Mouse (Mus musculus) neural tube, embryonic 15.5 days (tissue): ENCODE results near the gene Ccdc122. TPM values are rescaled to one million over a fixed set of nuclear protein-coding genes. Genes with fewer than 3 reads are reported as not detected.
"Not testable (repeated sequence)": the region's sequence is repeated elsewhere in the genome, so short reads cannot be mapped to it uniquely, and the experiment has no call there.

Experiments used
- ATAC-seq: fragments of 200-750 bp; cut with Nextera tagmentation; 2 replicates; pipeline ENCODE4 v1.8.0; 2017; ENCODE audit warnings: mild to moderate bottlenecking, moderate TSS enrichment, moderate library complexity; ENCODE audit not compliant: low FRiP score
- H3K27ac ChIP-seq: fragments of 300-500 bp; sonication (generic); replicated peaks from 2 replicates; pipeline ENCODE4 v1.5.1; 2015; ENCODE audit warnings: mild to moderate bottlenecking, inconsistent platforms
- H3K27me3 ChIP-seq: fragments of 300-500 bp; sonication (generic); replicated peaks from 2 replicates; pipeline ENCODE4 v1.6.1; 2015; ENCODE audit warnings: inconsistent platforms
- H3K36me3 ChIP-seq: fragments of 300-500 bp; sonication (generic); 2 replicates; pipeline ENCODE4 v1.6.1; 2015; ENCODE audit warnings: inconsistent platforms
- H3K4me1 ChIP-seq: fragments of 300-500 bp; sonication (generic); 2 replicates; pipeline ENCODE4 v1.6.1; 2015; ENCODE audit warnings: inconsistent platforms
- H3K4me2 ChIP-seq: fragments of 300-500 bp; sonication (generic); 2 replicates; pipeline ENCODE4 v1.6.1; 2015; ENCODE audit warnings: inconsistent platforms, mild to moderate bottlenecking, moderate library complexity
- H3K4me3 ChIP-seq: fragments of 300-500 bp; sonication (generic); replicated peaks from 2 replicates; pipeline ENCODE4 v1.5.1; 2015; ENCODE audit warnings: mild to moderate bottlenecking, inconsistent platforms
- H3K9ac ChIP-seq: fragments of 300-500 bp; sonication (generic); replicated peaks from 2 replicates; pipeline ENCODE4 v1.6.1; 2015; ENCODE audit warnings: mild to moderate bottlenecking, inconsistent platforms
- H3K9me3 ChIP-seq: fragments of 300-500 bp; sonication (generic); replicated peaks from 2 replicates; pipeline ENCODE4 v1.6.1; 2016; ENCODE audit warnings: inconsistent platforms
- WGBS: fragments of 180-500 bp; shearing (Covaris S2); methylation state at CpG from one replicate; pipeline ENCODE4 v1.1.7; 2015; ENCODE audit warnings: mixed read lengths; 5-methylcytosine and 5-hydroxymethylcytosine counted together
- polyA plus RNA-seq: library from polyadenylated mRNA; unstranded; fragments of >200 nt; fragmentation: Nextera tagmentation; extraction: Ambion mirVana; gene quantifications from 2 replicates; pipeline ENCODE4 v1.2.1, GENCODE M21; 2015

Ccdc122 gene
- polyA plus RNA-seq, 1 experiment from 2014 or later = 0.84 TPM

DNA sequence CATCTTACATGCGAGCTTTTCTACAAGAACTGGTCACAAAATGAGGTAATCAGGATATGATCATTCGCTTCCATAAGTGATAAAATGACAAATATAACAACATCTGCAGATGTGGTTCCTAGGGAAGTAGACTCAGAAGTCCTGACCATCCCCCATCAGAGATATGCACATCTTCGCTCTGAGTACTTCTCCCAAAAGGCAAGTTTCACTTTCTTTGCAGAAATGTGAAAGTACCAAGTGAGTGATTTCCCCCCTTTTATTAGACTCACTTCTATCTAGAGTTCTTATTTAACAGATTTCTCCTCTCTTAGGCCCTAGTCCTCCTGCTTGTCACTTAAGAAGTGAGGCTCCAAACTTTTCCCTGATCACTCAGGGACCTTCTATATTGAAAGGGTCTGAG lies 3.2 kb upstream of the Ccdc122 start:
- H3K27ac ChIP-seq = no peak overlapping the region
- no peaks in the 10 kb centered on the region for H3K27me3 ChIP-seq
- 94% methylated on average over 3 of the region's 3 CpGs for WGBS
- no peak overlapping the region for H3K4me3 ChIP-seq
- peaks cover 13% of the 10 kb centered on the region for H3K4me1 ChIP-seq
- no peaks in the 10 kb centered on the region for H3K9me3 ChIP-seq
- no peaks in the 10 kb centered on the region for H3K36me3 ChIP-seq
- no peak overlapping the region for H3K9ac ChIP-seq
- no peak for ATAC-seq
- H3K4me2 ChIP-seq = no peak overlapping the region

DNA sequence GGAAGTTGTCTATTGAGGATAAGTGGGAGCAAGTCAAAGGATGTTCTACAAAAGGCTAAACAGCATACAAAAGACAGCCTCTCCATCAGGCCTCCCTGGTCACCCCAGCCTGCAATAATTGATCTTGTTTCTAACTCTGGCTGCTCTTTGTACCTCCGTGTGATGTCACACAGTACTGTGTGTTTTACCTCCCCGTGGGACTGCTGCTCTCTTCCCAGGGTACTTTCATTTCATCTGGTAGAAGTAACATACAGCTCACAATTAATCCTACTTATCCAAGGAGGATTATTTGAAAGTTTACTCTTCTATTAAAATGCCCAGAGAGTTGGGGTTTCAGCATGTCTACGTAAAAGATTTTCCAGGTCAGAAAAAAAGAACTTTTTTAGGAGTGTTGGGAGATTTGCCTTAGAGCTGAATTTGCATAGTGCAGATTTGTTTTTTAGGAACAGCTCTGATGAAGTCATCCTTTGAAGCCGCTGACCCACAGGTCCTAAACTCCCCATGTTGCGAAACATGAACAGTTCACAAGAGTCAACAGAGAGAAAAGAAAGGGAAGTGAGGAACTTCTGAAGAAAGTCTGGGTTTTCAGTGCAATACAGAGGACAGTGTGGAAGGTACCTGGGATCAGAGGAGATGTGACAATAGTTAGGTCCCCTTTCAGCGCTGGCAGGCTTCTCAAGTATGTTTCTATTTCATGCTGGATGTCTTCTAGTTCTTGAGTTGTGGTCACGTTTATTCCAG lies 2.2 kb upstream of the Ccdc122 start:
- H3K36me3 ChIP-seq = no peaks in the 10 kb centered on the region
- no peak overlapping the region for H3K27ac ChIP-seq
- H3K4me2 ChIP-seq = no peak overlapping the region
- H3K4me3 ChIP-seq = no peak overlapping the region
- 64% methylated on average over 7 of the region's 7 CpGs for WGBS
- H3K4me1 ChIP-seq = peaks cover 13% of the 10 kb centered on the region
- ATAC-seq = no peak
- no peak overlapping the region for H3K9ac ChIP-seq
- no peaks in the 10 kb centered on the region for H3K27me3 ChIP-seq
- H3K9me3 ChIP-seq = no peaks in the 10 kb centered on the region

DNA sequence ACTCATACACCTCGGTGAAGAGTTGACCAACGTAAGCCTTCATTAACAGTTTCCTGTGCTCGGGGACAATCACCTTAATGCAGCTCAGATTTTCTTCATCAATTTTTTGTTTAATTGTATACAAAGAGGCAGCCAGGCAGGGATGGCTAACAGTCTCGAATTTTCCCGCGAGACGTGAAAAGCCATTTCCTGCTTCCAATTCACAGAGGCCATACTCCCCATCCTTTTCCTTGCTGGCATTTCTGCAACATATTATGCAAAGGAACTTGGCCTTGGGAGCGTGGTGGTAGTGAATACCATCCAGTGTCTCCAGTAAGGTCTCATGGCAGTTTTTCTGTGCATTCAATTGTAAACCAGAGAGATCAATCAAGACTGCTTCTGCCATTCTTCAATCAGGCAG lies 1.6 kb upstream of the Ccdc122 start:
- no peak overlapping the region for H3K4me3 ChIP-seq
- H3K9ac ChIP-seq = no peak overlapping the region
- no peaks in the 10 kb centered on the region for H3K9me3 ChIP-seq
- no peaks in the 10 kb centered on the region for H3K27me3 ChIP-seq
- ATAC-seq = no peak
- no peaks in the 10 kb centered on the region for H3K36me3 ChIP-seq
- no peak overlapping the region for H3K27ac ChIP-seq
- peaks cover 13% of the 10 kb centered on the region for H3K4me1 ChIP-seq
- no peak overlapping the region for H3K4me2 ChIP-seq
- 77% methylated on average over 8 of the region's 8 CpGs for WGBS

DNA sequence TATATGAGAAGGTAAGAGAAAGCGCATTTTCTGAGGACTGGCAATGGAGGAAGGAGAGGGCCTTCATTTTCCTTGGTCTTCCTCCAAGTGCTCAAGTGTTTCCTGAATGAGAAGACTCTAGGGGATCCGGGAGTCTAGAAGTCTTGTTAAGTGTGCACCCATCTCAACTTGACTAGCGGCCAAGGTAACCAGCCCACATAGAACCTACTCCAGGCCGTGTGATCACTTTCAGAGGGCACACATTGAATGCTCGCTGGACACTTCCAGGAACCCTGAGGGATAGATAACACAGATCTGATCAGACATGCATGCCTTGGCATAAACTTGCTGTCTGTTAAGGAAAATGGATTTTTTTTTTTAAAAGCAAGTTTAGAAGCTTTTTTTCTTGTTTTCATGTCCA lies 758 bp downstream of the Ccdc122 start:
- H3K4me2 ChIP-seq = peak overlapping the region; percentile 81; the same call in 1 of the 2 replicates
- H3K27ac ChIP-seq = no peak overlapping the region
- H3K9me3 ChIP-seq = no peaks in the 10 kb centered on the region
- no peaks in the 10 kb centered on the region for H3K27me3 ChIP-seq
- 93% methylated on average over 5 of the region's 5 CpGs for WGBS
- no peak for ATAC-seq
- no peak overlapping the region for H3K4me3 ChIP-seq
- no peak overlapping the region for H3K9ac ChIP-seq
- H3K36me3 ChIP-seq = no peaks in the 10 kb centered on the region
- peaks cover 13% of the 10 kb centered on the region for H3K4me1 ChIP-seq

DNA sequence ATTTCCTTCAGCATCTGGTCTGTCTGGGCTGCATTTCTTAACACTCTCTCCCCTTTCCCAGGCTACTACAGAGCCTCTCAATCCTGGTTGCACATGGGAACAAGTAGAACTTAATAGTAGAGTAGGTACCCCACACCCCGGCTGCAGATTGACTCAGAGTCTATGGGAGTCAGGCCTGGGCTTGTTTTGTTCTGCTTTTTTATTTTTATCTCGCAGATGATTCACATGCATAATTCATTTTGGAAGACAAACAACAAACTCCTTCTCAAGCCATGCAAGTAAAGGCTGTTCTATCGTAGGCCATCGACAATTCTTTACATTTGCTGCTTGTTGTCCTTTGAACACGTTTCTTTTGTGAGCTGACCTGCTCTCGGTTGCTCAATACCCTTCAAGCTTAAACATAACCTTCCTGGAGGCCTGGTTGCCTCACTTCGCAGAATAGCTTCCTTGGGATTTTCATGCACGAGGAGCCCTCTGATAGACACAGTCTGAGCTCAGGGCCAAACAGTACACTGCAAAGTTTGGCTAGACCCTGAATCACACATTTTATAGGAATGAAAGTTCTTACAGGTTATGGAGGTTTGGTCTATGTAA lies 1.4 kb downstream of the Ccdc122 start:
- Histone ChIP-seq H3K36me3 (no peaks in the 10 kb centered on the region), H3K27ac (no peak overlapping the region), H3K4me2 (no peak overlapping the region), H3K4me3 (no peak overlapping the region), H3K9ac (no peak overlapping the region), H3K27me3 (no peaks in the 10 kb centered on the region), H3K4me1 (peaks cover 13% of the 10 kb centered on the region), H3K9me3 (no peaks in the 10 kb centered on the region)
- ATAC-seq = no peak
- whole genome bisulfite sequencing = 83% methylated on average over 8 of the region's 8 CpGs

DNA sequence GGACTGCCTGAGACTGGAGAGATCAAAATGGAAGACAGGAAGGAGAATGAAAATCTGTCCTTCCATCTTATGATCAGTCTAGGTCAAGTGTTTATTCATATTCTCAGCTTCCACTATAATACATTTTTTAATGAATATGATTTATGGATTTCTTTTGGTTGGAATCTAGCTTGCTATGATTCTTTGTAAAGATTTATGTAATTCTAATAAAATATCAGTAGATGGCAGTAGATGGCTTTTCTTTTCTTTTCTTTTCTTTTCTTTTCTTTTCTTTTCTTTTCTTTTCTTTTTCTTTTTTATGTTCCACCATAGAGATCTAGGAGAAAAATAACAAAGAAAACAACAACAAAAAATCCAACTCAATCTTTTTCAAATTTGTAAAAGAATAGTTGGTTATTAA lies 16.7 kb downstream of the Ccdc122 start:
- no peaks in the 10 kb centered on the region for H3K4me1 ChIP-seq
- peaks cover 7% of the 10 kb centered on the region; the same call in 1 of the 2 replicates for H3K9me3 ChIP-seq
- H3K36me3 ChIP-seq = no peaks in the 10 kb centered on the region
- no peak overlapping the region for H3K9ac ChIP-seq
- H3K4me2 ChIP-seq = no peak overlapping the region
- H3K27me3 ChIP-seq = 0 out of 2 replicates have a peak, but pooled peaks cover 3% of the 10 kb centered on the region
- H3K27ac ChIP-seq = no peak overlapping the region
- no peak for ATAC-seq
- no peak overlapping the region for H3K4me3 ChIP-seq

DNA sequence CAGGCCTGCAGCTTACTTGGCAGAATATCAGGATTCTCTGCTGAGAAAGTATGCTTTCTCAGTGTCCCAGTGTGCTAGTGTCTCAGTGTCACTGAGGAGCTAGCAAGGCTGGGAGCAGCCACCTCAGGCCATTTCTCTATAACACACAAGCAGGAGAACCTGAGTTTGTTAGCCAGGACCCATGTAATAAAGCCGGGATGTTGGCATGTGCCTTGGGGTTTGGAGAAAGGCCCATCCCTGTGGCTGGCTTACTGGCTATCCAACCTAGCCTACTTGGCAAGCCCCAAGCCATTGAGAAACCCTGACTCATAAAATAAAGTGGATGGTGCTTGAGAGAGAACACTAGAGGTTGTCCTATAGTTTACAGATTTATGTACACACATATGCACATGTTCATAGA lies 32.8 kb downstream of the Ccdc122 start:
- no peak for ATAC-seq
- H3K27ac ChIP-seq = no peak overlapping the region
- no peaks in the 10 kb centered on the region for H3K9me3 ChIP-seq
- H3K4me1 ChIP-seq = no peaks in the 10 kb centered on the region
- 92% methylated on average over 1 of the region's 1 CpGs for WGBS
- no peaks in the 10 kb centered on the region for H3K27me3 ChIP-seq
- H3K36me3 ChIP-seq = no peaks in the 10 kb centered on the region
- no peak overlapping the region for H3K4me2 ChIP-seq
- H3K4me3 ChIP-seq = no peak overlapping the region
- H3K9ac ChIP-seq = no peak overlapping the region

DNA sequence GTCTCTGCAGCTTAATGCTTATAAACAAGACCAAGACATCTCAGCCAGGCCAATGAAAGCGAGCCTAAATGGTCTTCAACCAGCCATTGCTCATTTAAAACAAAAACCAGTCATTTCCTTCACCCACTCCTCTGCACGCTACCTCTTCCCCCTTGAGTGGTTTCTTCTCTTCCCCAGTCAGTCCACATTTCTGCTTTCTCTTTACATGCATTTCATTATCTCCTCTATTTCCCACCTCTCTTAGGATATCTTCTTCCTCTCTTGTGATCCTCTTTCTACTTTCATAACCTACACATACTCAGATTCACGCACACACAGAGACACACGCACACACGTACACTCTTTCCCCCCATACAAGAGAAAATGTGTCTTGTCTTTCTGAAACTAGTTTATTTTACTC lies 44.7 kb downstream of the Ccdc122 start:
- no peak overlapping the region for H3K4me3 ChIP-seq
- H3K27ac ChIP-seq = no peak overlapping the region
- no peak overlapping the region for H3K4me2 ChIP-seq
- no peak overlapping the region for H3K9ac ChIP-seq
- no peaks in the 10 kb centered on the region for H3K36me3 ChIP-seq
- no peak for ATAC-seq
- no peaks in the 10 kb centered on the region for H3K9me3 ChIP-seq
- 93% methylated on average over 5 of the region's 5 CpGs for WGBS
- no peaks in the 10 kb centered on the region for H3K27me3 ChIP-seq
- no peaks in the 10 kb centered on the region for H3K4me1 ChIP-seq

DNA sequence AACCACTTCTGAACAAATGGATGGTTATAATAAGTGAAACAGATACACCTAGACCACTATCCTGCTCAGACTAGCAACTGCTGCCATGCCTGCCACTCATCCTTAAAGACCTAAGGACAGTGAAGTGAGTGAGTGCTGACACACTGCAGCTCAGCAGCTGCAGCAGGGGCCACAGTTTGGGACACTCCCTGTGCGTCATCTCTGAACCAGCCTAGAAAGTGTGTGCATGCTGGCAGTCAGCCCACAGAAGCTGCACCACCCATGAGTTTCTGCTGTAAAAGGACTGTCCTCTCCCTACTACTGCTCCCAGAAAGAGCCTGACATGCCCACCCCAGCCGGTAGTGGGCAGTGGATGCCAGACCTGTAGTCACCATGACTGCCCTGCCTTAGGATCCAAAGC lies 63.7 kb downstream of the Ccdc122 start:
- no peak overlapping the region for H3K27ac ChIP-seq
- no peak overlapping the region for H3K9ac ChIP-seq
- H3K9me3 ChIP-seq = no peaks in the 10 kb centered on the region

DNA sequence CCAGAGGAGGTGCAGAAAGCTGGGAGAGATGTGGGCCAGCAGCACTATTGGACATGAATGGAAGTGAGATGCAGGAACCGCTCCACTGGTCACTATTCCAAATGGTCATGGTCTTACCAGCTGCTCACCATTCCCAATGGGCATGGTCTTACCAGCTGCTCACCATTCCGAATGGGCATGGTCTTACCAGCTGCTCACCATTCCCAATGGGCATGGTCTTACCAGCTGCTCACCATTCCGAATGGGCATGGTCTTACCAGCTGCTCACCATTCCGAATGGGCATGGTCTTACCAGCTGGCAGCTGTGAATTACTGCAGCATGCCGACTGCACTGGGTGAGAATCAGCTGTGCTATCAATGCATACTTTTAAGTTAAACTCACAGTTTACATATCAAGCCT lies 74.0 kb downstream of the Ccdc122 start:
- H3K4me1 ChIP-seq, H3K27ac ChIP-seq, H3K9me3 ChIP-seq, ATAC-seq, H3K4me3 ChIP-seq, H3K4me2 ChIP-seq, H3K9ac ChIP-seq, H3K27me3 ChIP-seq, H3K36me3 ChIP-seq: not testable (repeated sequence)
- 24% methylated on average over 5 of the region's 5 CpGs for WGBS

More for the DNA sequence above, 63.7 kb downstream of the Ccdc122 start:
- Histone ChIP-seq H3K36me3 (no peaks in the 10 kb centered on the region), H3K4me1 (no peaks in the 10 kb centered on the region), H3K4me2 (no peak overlapping the region), H3K27me3 (no peaks in the 10 kb centered on the region), H3K4me3 (no peak overlapping the region)
- no peak for ATAC-seq
- WGBS = 77% methylated on average over 2 of the region's 2 CpGs

DNA sequence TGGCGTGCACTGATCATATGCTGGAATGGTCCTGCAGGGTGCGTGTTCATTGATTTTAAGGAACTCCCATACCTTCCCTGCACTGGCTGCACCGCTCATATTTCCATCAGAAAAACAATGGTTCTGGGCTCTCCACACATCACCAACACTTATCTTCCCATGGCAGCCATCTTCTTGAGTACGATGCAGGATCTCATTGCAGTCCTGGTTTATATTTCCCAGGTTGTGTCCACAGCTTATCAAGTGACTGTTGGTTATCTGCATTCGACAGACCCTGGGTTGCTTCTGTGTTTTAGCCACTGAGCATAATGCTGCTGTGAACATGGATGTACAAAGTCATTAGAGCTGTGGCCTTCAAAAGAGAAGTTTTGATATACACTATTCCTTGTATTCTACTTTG lies 94.0 kb downstream of the Ccdc122 start:
- Histone ChIP-seq H3K9me3 (no peaks in the 10 kb centered on the region), H3K9ac (no peak overlapping the region), H3K27ac (no peak overlapping the region), H3K36me3 (no peaks in the 10 kb centered on the region), H3K4me3 (no peak overlapping the region), H3K4me2 (no peak overlapping the region), H3K4me1 (no peaks in the 10 kb centered on the region), H3K27me3 (no peaks in the 10 kb centered on the region)
- no peak for ATAC-seq
- WGBS = 92% methylated on average over 5 of the region's 5 CpGs

DNA sequence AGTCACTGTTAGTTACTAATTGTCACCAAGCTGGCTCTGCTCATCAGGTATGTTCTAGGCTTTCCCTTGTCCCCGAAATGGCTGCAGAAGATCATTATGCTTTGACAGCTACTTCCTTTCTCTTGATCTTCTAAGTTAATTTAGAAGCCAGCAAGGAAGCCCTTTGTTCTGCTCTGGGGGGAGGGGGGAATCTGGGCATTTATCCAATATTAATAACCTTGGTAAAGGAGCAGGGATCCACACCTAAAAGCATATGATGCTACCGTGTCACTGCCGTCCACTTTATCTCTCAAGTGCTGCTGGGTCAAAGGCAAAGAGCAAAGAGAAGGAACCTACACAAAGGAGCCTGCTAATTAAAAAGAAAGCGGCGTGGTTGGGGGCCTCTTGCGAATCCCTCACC lies 100.4 kb downstream of the Ccdc122 start:
- H3K27me3 ChIP-seq = 0 out of 2 replicates have a peak, but pooled peaks cover 3% of the 10 kb centered on the region
- WGBS = 61% methylated on average over 6 of the region's 6 CpGs
- H3K9ac ChIP-seq = no peak overlapping the region
- ATAC-seq = no peak
- H3K27ac ChIP-seq = no peak overlapping the region
- no peak overlapping the region for H3K4me3 ChIP-seq
- no peaks in the 10 kb centered on the region for H3K9me3 ChIP-seq
- H3K36me3 ChIP-seq = no peaks in the 10 kb centered on the region
- H3K4me1 ChIP-seq = peaks cover 1% of the 10 kb centered on the region
- no peak overlapping the region for H3K4me2 ChIP-seq
